Mouse (Mus musculus) liver, postnatal 0 days (tissue): ENCODE measurements around the gene 4930562C15Rik. TPM values are rescaled to one million over a fixed set of nuclear protein-coding genes. Genes with fewer than 3 reads are reported as not detected.
A peak's percentile ranks its signal among the peaks of the same experiment; 100 is the strongest.

ENCODE experiments used
- ATAC-seq: fragments of 200-750 bp; cut with Nextera tagmentation; 2 replicates; pipeline ENCODE4 v1.8.0; 2017; ENCODE audit warnings: mild to moderate bottlenecking, moderate library complexity
- DNase-seq: peaks from one replicate; pipeline ENCODE4 v3.0.0-alpha.2; 2016
- H3K27ac ChIP-seq: fragments of 300-500 bp; sonication (generic); 2 replicates; pipeline ENCODE4 v1.5.1; 2014; ENCODE audit warnings: antibody characterized with exemption, moderate library complexity, mild to moderate bottlenecking, low read depth
- H3K27me3 ChIP-seq: fragments of 300-500 bp; sonication (generic); 2 replicates; pipeline ENCODE4 v1.6.1; 2014; ENCODE audit warnings: low read length, control low read depth, mixed read lengths; ENCODE audit not compliant: insufficient read depth
- H3K36me3 ChIP-seq: fragments of 300-500 bp; sonication (generic); replicated peaks from 2 replicates; pipeline ENCODE4 v1.6.1; 2014; ENCODE audit warnings: mild to moderate bottlenecking, control low read depth, low read length, moderate library complexity, mixed read lengths; ENCODE audit not compliant: insufficient read depth
- H3K4me1 ChIP-seq: fragments of 300-500 bp; sonication (generic); 2 replicates; pipeline ENCODE4 v1.6.1; 2014; ENCODE audit warnings: antibody characterized with exemption, mild to moderate bottlenecking, control low read depth; ENCODE audit not compliant: insufficient read depth
- H3K4me2 ChIP-seq: fragments of 300-500 bp; sonication (generic); 2 replicates; pipeline ENCODE4 v1.6.1; 2014; ENCODE audit warnings: low read depth, mild to moderate bottlenecking, low read length, moderate library complexity, mixed read lengths
- H3K4me3 ChIP-seq: fragments of 300-500 bp; sonication (generic); 2 replicates; pipeline ENCODE4 v1.5.1; 2014; ENCODE audit warnings: low read depth, low read length
- H3K9ac ChIP-seq: fragments of 300-500 bp; sonication (generic); replicated peaks from 2 replicates; pipeline ENCODE4 v1.6.1; 2014; ENCODE audit warnings: mild to moderate bottlenecking, moderate library complexity
- H3K9me3 ChIP-seq: fragments of 300-500 bp; sonication (generic); 2 replicates; pipeline ENCODE4 v1.6.1; 2016; ENCODE audit warnings: mild to moderate bottlenecking, control low read depth, low read length, mixed read lengths
- CTCF ChIP-seq: sonication (generic); IDR thresholded peaks from 2 replicates; pipeline ENCODE4 v1.5.1; 2016; ENCODE audit warnings: antibody characterized with exemption, low read depth
- EP300 ChIP-seq: IDR thresholded peaks from 2 replicates; pipeline ENCODE4 v1.6.1; 2016; ENCODE audit warnings: antibody characterized with exemption, low read depth, mild to moderate bottlenecking
- WGBS: fragments of 180-500 bp; shearing (Covaris S2); extraction: QIAGEN DNeasy Blood & Tissue Kit; methylation state at CpG from one replicate; pipeline ENCODE4 v1.1.7; 2014; ENCODE audit not compliant: insufficient replicate concordance; 5-methylcytosine and 5-hydroxymethylcytosine counted together
- polyA plus RNA-seq: library from polyadenylated mRNA; unstranded; fragments of >200 nt; fragmentation: Nextera tagmentation; extraction: Ambion mirVana; gene quantifications from 2 replicates; pipeline ENCODE4 v1.2.1, GENCODE M21; 2015

4930562C15Rik gene
- polyA plus RNA-seq, 1 experiment from 2014 or later = not detected

GRCm38 (mm10) chr16:4896249-4897027 lies 61.2 kb downstream of the 4930562C15Rik start:
- peaks cover 52% of the 10 kb centered on the region for H3K4me1 ChIP-seq
- H3K4me2 ChIP-seq = no peak overlapping the region
- peak; percentile 53 for DNase-seq

GRCm38 (mm10) chr16:4897146-4897730 lies 62.0 kb downstream of the 4930562C15Rik start:
- peaks cover 51% of the 10 kb centered on the region for H3K4me1 ChIP-seq
- no peaks in the 10 kb centered on the region for H3K36me3 ChIP-seq
- no peaks in the 10 kb centered on the region for H3K9me3 ChIP-seq
- 56% methylated on average over 7 of the region's 7 CpGs for WGBS
- peak; percentile 66 for ATAC-seq
- H3K27ac ChIP-seq = peak overlapping the region; percentile 64
- H3K4me3 ChIP-seq = no peak overlapping the region
- H3K27me3 ChIP-seq = no peaks in the 10 kb centered on the region
- TF ChIP-seq EP300 (no peak), CTCF (peak; percentile 70)
- H3K9ac ChIP-seq = no peak overlapping the region
- no peak overlapping the region for H3K4me2 ChIP-seq
- peak; percentile 50 for DNase-seq

More at GRCm38 (mm10) chr16:4896249-4897027, 61.2 kb downstream of the 4930562C15Rik start:
- H3K9me3 ChIP-seq = no peaks in the 10 kb centered on the region
- H3K9ac ChIP-seq = no peak overlapping the region; the same call in 1 of the 2 replicates
- WGBS = 27% methylated on average over 5 of the region's 5 CpGs
- H3K4me3 ChIP-seq = no peak overlapping the region
- peak; percentile 91 for ATAC-seq
- H3K27me3 ChIP-seq = no peaks in the 10 kb centered on the region
- TF ChIP-seq CTCF (no peak), EP300 (peak; percentile 52)
- no peaks in the 10 kb centered on the region for H3K36me3 ChIP-seq
- H3K27ac ChIP-seq = peak overlapping the region; percentile 64

- 77% methylated on average over 6 of the region's 6 CpGs for WGBS
- DNase-seq = peak; percentile 36
- no peaks in the 10 kb centered on the region for H3K27me3 ChIP-seq
Measured at GRCm38 (mm10) chr16:4898881-4899280, 63.7 kb downstream of the 4930562C15Rik start.

GRCm38 (mm10) chr16:4899711-4900110 lies 64.5 kb downstream of the 4930562C15Rik start:
- Histone ChIP-seq H3K36me3 (no peaks in the 10 kb centered on the region), H3K9me3 (no peaks in the 10 kb centered on the region), H3K27me3 (no peaks in the 10 kb centered on the region), H3K27ac (no peak overlapping the region), H3K4me2 (no peak overlapping the region), H3K4me3 (no peak overlapping the region), H3K9ac (no peak overlapping the region), H3K4me1 (peaks cover 48% of the 10 kb centered on the region)
- no peak for ATAC-seq
- no peak for TF ChIP-seq EP300
- no peak for TF ChIP-seq CTCF
- WGBS = 68% methylated on average over 2 of the region's 2 CpGs
- DNase-seq = no peak

More at GRCm38 (mm10) chr16:4898881-4899280, 63.7 kb downstream of the 4930562C15Rik start:
- Histone ChIP-seq H3K4me3 (no peak overlapping the region), H3K9ac (no peak overlapping the region), H3K27ac (peak overlapping the region; percentile 30; the same call in 1 of the 2 replicates), H3K4me1 (peaks cover 54% of the 10 kb centered on the region), H3K9me3 (no peaks in the 10 kb centered on the region), H3K36me3 (no peaks in the 10 kb centered on the region), H3K4me2 (no peak overlapping the region)
- ATAC-seq = no peak
- TF ChIP-seq EP300 = no peak
- no peak for TF ChIP-seq CTCF

- H3K27me3 ChIP-seq = no peaks in the 10 kb centered on the region
- no peak overlapping the region for H3K9ac ChIP-seq
- no peak overlapping the region for H3K27ac ChIP-seq
- no peak overlapping the region for H3K4me3 ChIP-seq
- DNase-seq (no peak), ATAC-seq (no peak)
- no peak for TF ChIP-seq EP300
- no peak for TF ChIP-seq CTCF
- H3K9me3 ChIP-seq = no peaks in the 10 kb centered on the region
- no peaks in the 10 kb centered on the region for H3K36me3 ChIP-seq
- WGBS = 71% methylated on average over 7 of the region's 7 CpGs
- H3K4me2 ChIP-seq = no peak overlapping the region
- peaks cover 38% of the 10 kb centered on the region for H3K4me1 ChIP-seq
Measured at GRCm38 (mm10) chr16:4901167-4901566, 66.0 kb downstream of the 4930562C15Rik start.

GRCm38 (mm10) chr16:4902390-4902789 lies 67.2 kb downstream of the 4930562C15Rik start:
- H3K4me1 ChIP-seq = peaks cover 27% of the 10 kb centered on the region
- no peak for TF ChIP-seq EP300
- TF ChIP-seq CTCF = no peak
- no peak overlapping the region for H3K9ac ChIP-seq
- H3K4me3 ChIP-seq = no peak overlapping the region
- H3K36me3 ChIP-seq = 0 out of 2 replicates have a peak, but pooled peaks cover under 1% of the 10 kb centered on the region
- no peak for ATAC-seq
- no peak for DNase-seq
- no peaks in the 10 kb centered on the region for H3K9me3 ChIP-seq
- no peaks in the 10 kb centered on the region for H3K27me3 ChIP-seq
- H3K4me2 ChIP-seq = no peak overlapping the region
- WGBS = 76% methylated on average over 2 of the region's 2 CpGs
- no peak overlapping the region for H3K27ac ChIP-seq
